Mouse (Mus musculus) liver, embryonic 15.5 days (tissue): ENCODE data around the gene Nmnat3. TPM values are rescaled to one million over a fixed set of nuclear protein-coding genes. Genes with fewer than 3 reads are reported as not detected.

Source experiments
- ATAC-seq: fragments of 200-750 bp; cut with Nextera tagmentation; 2 replicates; pipeline ENCODE4 v1.8.0; 2017; ENCODE audit warnings: moderate number of reproducible peaks, mild to moderate bottlenecking, moderate library complexity; ENCODE audit not compliant: insufficient read depth
- H3K27ac ChIP-seq: fragments of 300-500 bp; sonication (generic); replicated peaks from 2 replicates; pipeline ENCODE4 v1.5.1; 2015; ENCODE audit warnings: mild to moderate bottlenecking, inconsistent platforms
- H3K27me3 ChIP-seq: fragments of 300-500 bp; sonication (generic); 2 replicates; pipeline ENCODE4 v1.6.1; 2015; ENCODE audit warnings: mild to moderate bottlenecking, inconsistent platforms
- H3K36me3 ChIP-seq: fragments of 300-500 bp; sonication (generic); replicated peaks from 2 replicates; pipeline ENCODE4 v1.6.1; 2015; ENCODE audit warnings: moderate library complexity, mild to moderate bottlenecking, inconsistent platforms
- H3K4me1 ChIP-seq: fragments of 300-500 bp; sonication (generic); replicated peaks from 2 replicates; pipeline ENCODE4 v1.6.1; 2015; ENCODE audit warnings: inconsistent platforms
- H3K4me2 ChIP-seq: fragments of 300-500 bp; sonication (generic); 2 replicates; pipeline ENCODE4 v1.6.1; 2015; ENCODE audit warnings: moderate library complexity, mild to moderate bottlenecking, inconsistent platforms
- H3K4me3 ChIP-seq: fragments of 300-500 bp; sonication (generic); replicated peaks from 2 replicates; pipeline ENCODE4 v1.5.1; 2015; ENCODE audit warnings: mild to moderate bottlenecking, inconsistent platforms
- H3K9ac ChIP-seq: fragments of 300-500 bp; sonication (generic); 2 replicates; pipeline ENCODE4 v1.6.1; 2015; ENCODE audit warnings: moderate library complexity, mild to moderate bottlenecking, inconsistent platforms
- H3K9me3 ChIP-seq: fragments of 300-500 bp; sonication (generic); replicated peaks from 2 replicates; pipeline ENCODE4 v1.6.1; 2016; ENCODE audit warnings: inconsistent platforms
- WGBS: fragments of 180-500 bp; shearing (Covaris S2); methylation state at CpG from one replicate; pipeline ENCODE4 v1.1.7; 2015; ENCODE audit warnings: mixed read lengths; ENCODE audit not compliant: insufficient replicate concordance; 5-methylcytosine and 5-hydroxymethylcytosine counted together
- polyA plus RNA-seq: library from polyadenylated mRNA; unstranded; fragments of >200 nt; fragmentation: Nextera tagmentation; extraction: Ambion mirVana; gene quantifications from 2 replicates; pipeline ENCODE4 v1.2.1, GENCODE M21; 2015

Gene Nmnat3
- polyA plus RNA-seq, 1 experiment from 2014 or later: 28.6 TPM

- Histone ChIP-seq H3K9me3 (no peaks in the 10 kb centered on the region), H3K4me3 (no peak overlapping the region), H3K27me3 (peaks cover 39% of the 10 kb centered on the region), H3K4me1 (no peaks in the 10 kb centered on the region), H3K9ac (no peak overlapping the region), H3K4me2 (no peak overlapping the region), H3K36me3 (no peaks in the 10 kb centered on the region), H3K27ac (no peak overlapping the region)
- no peak for ATAC-seq
Measured at GRCm38 (mm10) chr9:98289665-98290064, 2.4 kb downstream of the Nmnat3 start.

- Histone ChIP-seq H3K4me1 (peaks cover 5% of the 10 kb centered on the region), H3K27ac (no peak overlapping the region), H3K4me3 (no peak overlapping the region), H3K9me3 (no peaks in the 10 kb centered on the region), H3K9ac (no peak overlapping the region), H3K27me3 (peaks cover 32% of the 10 kb centered on the region), H3K4me2 (no peak overlapping the region), H3K36me3 (no peaks in the 10 kb centered on the region)
- ATAC-seq: no peak
- 73% methylated on average over 1 of the region's 1 CpGs for WGBS
Measured at GRCm38 (mm10) chr9:98290591-98290990, 3.4 kb downstream of the Nmnat3 start.

- Histone ChIP-seq H3K9ac (peak overlapping the region; percentile 84), H3K9me3 (no peaks in the 10 kb centered on the region), H3K4me2 (peak overlapping the region; percentile 83), H3K4me1 (peaks cover 47% of the 10 kb centered on the region), H3K27ac (peak overlapping the region; percentile 93), H3K4me3 (peak overlapping the region; percentile 82), H3K27me3 (0 out of 2 replicates have a peak, but pooled peaks cover 5% of the 10 kb centered on the region), H3K36me3 (peaks cover 2% of the 10 kb centered on the region)
- ATAC-seq: peak; percentile 61
- WGBS: under 1% methylated on average over 56 of the region's 56 CpGs
Measured at GRCm38 (mm10) chr9:98296383-98297201, 9.4 kb downstream of the Nmnat3 start.

- no peak for ATAC-seq
- H3K4me2 ChIP-seq: peak overlapping the region; percentile 83
- 4% methylated on average over 12 of the region's 12 CpGs for WGBS
Measured at GRCm38 (mm10) chr9:98297234-98297936, 10.2 kb downstream of the Nmnat3 start.

GRCm38 (mm10) chr9:98297937-98298595 is 10.8 kb downstream of the Nmnat3 start:
- peak overlapping the region; percentile 83 for H3K4me2 ChIP-seq
- no peaks in the 10 kb centered on the region for H3K9me3 ChIP-seq
- no peak for ATAC-seq
- 42% methylated on average over 6 of the region's 6 CpGs for WGBS
- peak overlapping the region; percentile 93 for H3K27ac ChIP-seq
- H3K9ac ChIP-seq: peak overlapping the region; percentile 84
- peak overlapping the region; percentile 82 for H3K4me3 ChIP-seq
- H3K4me1 ChIP-seq: peaks cover 57% of the 10 kb centered on the region
- H3K36me3 ChIP-seq: peaks cover 16% of the 10 kb centered on the region
- 0 out of 2 replicates have a peak, but pooled peaks cover 3% of the 10 kb centered on the region for H3K27me3 ChIP-seq

More at GRCm38 (mm10) chr9:98297234-98297936, 10.2 kb downstream of the Nmnat3 start:
- peaks cover 9% of the 10 kb centered on the region for H3K36me3 ChIP-seq
- peak overlapping the region; percentile 93 for H3K27ac ChIP-seq
- peaks cover 50% of the 10 kb centered on the region for H3K4me1 ChIP-seq
- H3K27me3 ChIP-seq: 0 out of 2 replicates have a peak, but pooled peaks cover 5% of the 10 kb centered on the region
- H3K4me3 ChIP-seq: peak overlapping the region; percentile 82
- no peaks in the 10 kb centered on the region for H3K9me3 ChIP-seq
- H3K9ac ChIP-seq: peak overlapping the region; percentile 84

- peak; percentile 43 for ATAC-seq
- peak overlapping the region; percentile 69 for H3K9ac ChIP-seq
- WGBS: 6% methylated on average over 3 of the region's 3 CpGs
Measured at GRCm38 (mm10) chr9:98298761-98299160, 11.5 kb downstream of the Nmnat3 start.

GRCm38 (mm10) chr9:98299235-98299634 is 12.0 kb downstream of the Nmnat3 start:
- Histone ChIP-seq H3K36me3 (peaks cover 28% of the 10 kb centered on the region), H3K9ac (peak overlapping the region; percentile 69), H3K27me3 (no peaks in the 10 kb centered on the region), H3K9me3 (no peaks in the 10 kb centered on the region), H3K4me3 (peak overlapping the region; percentile 51), H3K4me2 (peak overlapping the region; percentile 80), H3K4me1 (peaks cover 67% of the 10 kb centered on the region), H3K27ac (peak overlapping the region; percentile 92)
- ATAC-seq: peak; percentile 94
- 32% methylated on average over 7 of the region's 7 CpGs for WGBS

More at GRCm38 (mm10) chr9:98298761-98299160, 11.5 kb downstream of the Nmnat3 start:
- H3K27me3 ChIP-seq: no peaks in the 10 kb centered on the region
- peaks cover 23% of the 10 kb centered on the region for H3K36me3 ChIP-seq
- no peaks in the 10 kb centered on the region for H3K9me3 ChIP-seq
- H3K4me2 ChIP-seq: peak overlapping the region; percentile 80
- peaks cover 63% of the 10 kb centered on the region for H3K4me1 ChIP-seq
- peak overlapping the region; percentile 92 for H3K27ac ChIP-seq
- peak overlapping the region; percentile 51 for H3K4me3 ChIP-seq

GRCm38 (mm10) chr9:98300582-98300981 is 13.3 kb downstream of the Nmnat3 start:
- peak overlapping the region; percentile 92 for H3K27ac ChIP-seq

GRCm38 (mm10) chr9:98307011-98307410 is 19.8 kb downstream of the Nmnat3 start:
- WGBS: 74% methylated on average over 6 of the region's 6 CpGs
- Histone ChIP-seq H3K4me2 (no peak overlapping the region), H3K9me3 (no peaks in the 10 kb centered on the region), H3K36me3 (peaks cover 92% of the 10 kb centered on the region), H3K27ac (peak overlapping the region; percentile 42), H3K27me3 (no peaks in the 10 kb centered on the region), H3K9ac (no peak overlapping the region), H3K4me3 (no peak overlapping the region), H3K4me1 (peaks cover 69% of the 10 kb centered on the region)
- no peak for ATAC-seq

More at GRCm38 (mm10) chr9:98300582-98300981, 13.3 kb downstream of the Nmnat3 start:
- peaks cover 41% of the 10 kb centered on the region for H3K36me3 ChIP-seq
- 88% methylated on average over 7 of the region's 7 CpGs for WGBS
- H3K27me3 ChIP-seq: no peaks in the 10 kb centered on the region
- H3K4me1 ChIP-seq: peaks cover 69% of the 10 kb centered on the region
- peak overlapping the region; percentile 0 for H3K9ac ChIP-seq
- ATAC-seq: no peak
- no peak overlapping the region for H3K4me3 ChIP-seq
- H3K4me2 ChIP-seq: no peak overlapping the region
- no peaks in the 10 kb centered on the region for H3K9me3 ChIP-seq

GRCm38 (mm10) chr9:98311316-98311965 is 24.2 kb downstream of the Nmnat3 start:
- no peak overlapping the region for H3K4me3 ChIP-seq
- WGBS: 83% methylated on average over 12 of the region's 12 CpGs
- H3K36me3 ChIP-seq: peaks cover 71% of the 10 kb centered on the region
- no peaks in the 10 kb centered on the region for H3K9me3 ChIP-seq
- no peaks in the 10 kb centered on the region for H3K27me3 ChIP-seq
- ATAC-seq: no peak
- H3K9ac ChIP-seq: no peak overlapping the region
- no peak overlapping the region for H3K4me2 ChIP-seq
- H3K27ac ChIP-seq: peak overlapping the region; percentile 80
- H3K4me1 ChIP-seq: peaks cover 76% of the 10 kb centered on the region
